Mouse (Mus musculus): ENCODE results near the gene Naaladl1.

DNA sequence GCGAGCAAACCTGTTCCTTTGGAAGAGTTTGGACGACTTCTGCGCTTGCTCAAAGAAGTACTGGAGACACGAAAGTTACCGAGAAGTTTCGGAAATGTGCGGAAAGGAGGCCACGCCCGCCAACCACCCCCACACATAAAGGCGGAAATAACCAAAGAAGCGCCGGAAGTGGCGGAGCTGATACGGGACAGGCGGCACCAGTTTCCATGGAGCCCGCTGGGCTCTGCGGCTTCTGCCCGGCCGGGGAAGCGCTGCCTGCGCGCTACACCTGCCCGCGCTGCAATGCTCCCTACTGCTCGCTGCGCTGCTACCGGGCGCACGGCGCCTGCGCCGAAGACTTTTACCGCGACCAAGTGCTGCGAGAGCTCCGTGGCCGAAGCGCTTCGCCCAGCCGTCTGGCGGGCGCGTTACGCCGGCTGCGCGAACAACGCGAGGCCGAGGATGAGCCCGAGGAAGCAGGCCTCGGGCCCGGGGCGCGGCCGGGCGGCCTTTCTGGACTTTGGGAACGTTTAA, 44.5 kb upstream of the Naaladl1 start, which contains the start of gene Znhit2:
- TF ChIP-seq CTCF (IDR thresholded peaks at IDR 0.05; ENCODE audit: low read depth, low read length) (no peak), POLR2A (IDR thresholded peaks at IDR 0.05; ENCODE audit: borderline replicate concordance, low read depth, low read length) (no peak; the same call in 1 of the 2 replicates)

All from bone marrow macrophage, adult 2 months (primary cell).